Mouse (Mus musculus): ENCODE results near the gene Nudt9.

DNA sequence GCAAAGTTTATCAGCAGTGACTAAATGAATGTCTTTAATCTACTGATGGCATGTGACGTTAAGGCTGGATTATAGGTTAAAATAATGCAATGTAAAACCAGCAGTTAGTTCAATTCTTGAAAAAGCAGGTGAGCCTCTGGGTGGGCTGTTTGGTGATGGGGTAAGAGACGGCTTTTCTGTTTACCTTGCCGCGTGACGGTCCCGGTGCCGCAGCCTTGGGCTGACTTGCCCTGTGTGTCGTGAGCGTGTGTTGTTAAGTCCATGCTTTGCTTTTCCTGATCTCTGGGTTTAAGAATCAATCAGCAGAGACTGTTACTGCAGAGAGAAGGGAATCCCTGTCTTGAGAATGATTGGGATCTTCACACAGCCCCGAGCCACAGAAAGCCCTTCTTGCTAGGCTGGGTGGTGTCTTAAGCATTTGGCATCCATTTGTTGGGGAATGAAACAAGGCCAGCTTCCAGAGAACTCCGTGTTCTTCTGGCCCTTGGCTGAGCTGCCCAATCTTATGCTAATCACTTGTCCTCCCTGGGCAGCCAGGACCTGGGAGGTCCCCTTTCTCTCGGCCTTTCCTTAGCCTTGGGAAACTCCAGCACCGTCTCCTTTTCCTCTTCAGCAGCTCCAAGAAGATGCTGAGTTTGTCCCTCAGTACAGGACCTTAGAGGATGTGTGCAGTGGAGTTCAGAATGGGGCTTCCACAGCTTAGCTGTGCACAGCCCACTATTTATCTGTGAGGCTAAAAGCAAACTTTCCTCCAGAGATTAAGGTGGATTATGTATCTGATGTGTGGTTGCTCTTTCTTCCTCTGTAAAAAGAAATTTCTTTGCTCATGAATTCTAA, 16.0 kb downstream of the Nudt9 start:
- no peak for TF ChIP-seq CTCF (IDR thresholded peaks at IDR 0.05; ENCODE audit: low read depth)
- TF ChIP-seq EP300 (optimal IDR thresholded peaks at IDR 0.05) = no peak

Data from stomach, postnatal 0 days (tissue).